Mouse (Mus musculus): Measurements from ENCODE around the gene Ppp1r9a. TPM values are rescaled to one million over a fixed set of nuclear protein-coding genes. Genes with fewer than 3 reads are reported as not detected.
A peak's percentile ranks its signal among the peaks of the same experiment; 100 is the strongest.

Ppp1r9a gene
- total RNA-seq, 2 experiments from 2014 or later: 191 to 212 TPM

- no peak for DNase-seq (ENCODE audit: low spot score in 2 of 2)
- intact Hi-C loops (cut with DNase I): no loop called here
These were observed 271.6 kb downstream of the Ppp1r9a start for GRCm38 (mm10) chr6:5174179-5174812.

GRCm38 (mm10) chr6:5177967-5178891 lies 275.5 kb downstream of the Ppp1r9a start:
- intact Hi-C loops (cut with DNase I): no loop called here
- DNase-seq (ENCODE audit: low spot score in 2 of 2): peak; percentile 24 to 30

DNA sequence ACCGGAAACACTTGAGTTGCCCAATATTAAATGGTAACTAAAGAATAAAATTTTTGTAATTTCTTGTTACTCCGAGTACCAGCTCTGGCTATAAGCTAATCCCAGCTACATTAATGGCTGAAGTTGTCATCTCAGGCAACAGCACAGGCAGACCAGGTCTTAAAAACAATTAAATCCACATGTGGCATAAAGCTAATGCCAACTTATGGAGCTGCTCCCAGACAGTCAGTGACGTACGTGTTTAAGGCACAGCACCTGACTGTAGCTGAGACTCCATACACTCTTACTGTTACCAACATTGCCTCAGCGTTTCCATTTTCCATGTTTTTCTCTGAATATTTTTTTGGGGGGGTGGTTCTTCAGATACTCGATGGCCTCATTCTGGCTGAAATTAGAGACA lies 276.5 kb downstream of the Ppp1r9a start:
- no peak for DNase-seq (ENCODE audit: low spot score in 2 of 2)
- intact Hi-C loops (cut with DNase I): no loop called here

DNA sequence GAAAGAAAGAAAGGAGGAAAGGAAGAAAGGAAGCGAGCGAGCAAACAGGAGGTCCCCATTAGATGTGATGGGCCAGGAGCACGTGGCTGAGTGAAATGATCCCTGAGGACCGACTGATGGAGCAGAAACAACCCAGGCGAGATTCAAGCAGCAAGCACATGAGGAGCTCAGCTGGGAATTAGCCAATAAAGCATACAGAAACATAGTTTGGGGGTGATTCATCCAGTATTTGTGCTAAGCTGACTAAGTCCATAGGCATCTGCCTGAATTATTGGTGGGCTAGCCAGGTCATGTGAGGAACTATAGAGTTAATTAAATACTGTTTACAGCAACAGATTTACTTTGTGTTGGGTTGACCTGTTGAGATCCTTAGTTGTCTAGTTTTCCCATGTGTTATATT lies 277.9 kb downstream of the Ppp1r9a start:
- DNase-seq (ENCODE audit: low spot score in 2 of 2): no peak
- intact Hi-C loops (cut with DNase I): no loop called here

GRCm38 (mm10) chr6:5186229-5186950 lies 283.7 kb downstream of the Ppp1r9a start:
- no peak for DNase-seq (ENCODE audit: low spot score in 2 of 2)
- intact Hi-C loops (cut with DNase I): no loop called here

DNA sequence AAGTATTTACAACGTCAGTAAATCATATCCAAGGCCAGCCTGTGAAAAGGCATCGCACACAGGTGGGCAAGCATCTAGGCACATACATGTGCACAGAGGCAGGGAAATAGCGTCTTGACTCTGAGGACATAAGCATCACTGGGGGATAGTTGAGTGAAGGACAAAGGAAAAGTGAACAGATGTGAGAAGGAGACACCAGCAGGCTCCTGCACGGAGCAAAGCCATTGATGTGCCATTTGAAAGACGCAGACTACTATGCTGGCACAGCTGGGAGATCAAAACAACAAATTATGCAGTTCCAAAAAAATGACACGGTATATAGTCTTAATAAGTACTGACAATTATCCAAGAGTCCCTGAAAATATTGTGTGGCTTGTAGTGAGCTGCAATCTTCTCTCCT lies 284.9 kb downstream of the Ppp1r9a start:
- no peak for DNase-seq (ENCODE audit: low spot score in 2 of 2)
- intact Hi-C loops (cut with DNase I): no loop called here

DNA sequence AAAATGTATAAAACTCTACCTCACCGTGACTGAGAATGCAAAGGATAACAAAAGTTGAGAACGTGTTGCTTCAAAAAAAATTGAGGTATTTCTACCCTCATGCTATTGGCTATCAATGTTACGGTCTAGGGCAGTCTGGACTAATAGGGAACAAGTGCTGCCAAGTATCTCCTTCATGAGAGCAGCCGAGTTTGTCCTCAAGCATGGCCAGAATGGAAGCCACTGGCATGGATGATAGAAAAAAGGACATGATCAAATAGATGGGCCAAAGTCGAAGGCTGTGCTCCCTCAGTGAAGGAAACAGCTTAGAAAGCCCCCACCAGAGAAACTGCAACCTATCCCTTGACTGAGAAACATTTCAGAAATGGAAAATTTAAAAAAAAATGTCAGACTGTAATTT lies 285.3 kb downstream of the Ppp1r9a start:
- no peak for DNase-seq (ENCODE audit: low spot score in 2 of 2)
- intact Hi-C loops (cut with DNase I): no loop called here

- no peak for DNase-seq (ENCODE audit: low spot score in 2 of 2)
- intact Hi-C loops (cut with DNase I): no loop called here
These were observed 286.2 kb downstream of the Ppp1r9a start for GRCm38 (mm10) chr6:5188938-5189337.

GRCm38 (mm10) chr6:5189507-5189906 lies 286.8 kb downstream of the Ppp1r9a start:
- DNase-seq (ENCODE audit: low spot score in 2 of 2): no peak
- intact Hi-C loops (cut with DNase I): no loop called here

DNA sequence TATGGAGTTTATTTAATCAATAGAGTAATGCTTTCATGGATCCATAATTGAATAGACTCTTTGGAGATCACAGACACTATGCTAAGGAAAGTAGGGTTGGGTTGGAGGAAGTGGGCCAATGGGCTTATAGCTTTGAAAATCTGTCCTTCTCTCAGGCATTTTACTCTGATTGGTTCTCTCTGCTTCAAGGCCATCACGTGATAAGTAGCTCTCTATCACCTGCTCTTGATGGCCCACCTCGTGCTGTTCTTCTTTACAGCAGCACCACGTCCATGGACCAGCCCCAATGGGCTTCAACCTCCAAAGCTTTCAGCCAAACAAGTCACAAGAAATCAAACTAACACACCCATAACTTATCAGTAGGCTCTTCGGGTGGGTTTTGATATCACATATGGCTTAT lies 288.0 kb downstream of the Ppp1r9a start:
- intact Hi-C loops (cut with DNase I): no loop called here
- DNase-seq (ENCODE audit: low spot score in 2 of 2): no peak

- DNase-seq (ENCODE audit: low spot score in 2 of 2): no peak
- intact Hi-C loops (cut with DNase I): no loop called here
These were observed 291.0 kb downstream of the Ppp1r9a start, which contains the start of gene Pon1 for GRCm38 (mm10) chr6:5193693-5194092. Gene Pon1, minus strand, starts transcription at chr6:5193946.

GRCm38 (mm10) chr6:5198590-5198989 lies 295.9 kb downstream of the Ppp1r9a start:
- intact Hi-C loops (cut with DNase I): no loop called here
- DNase-seq (ENCODE audit: low spot score in 2 of 2): no peak

- intact Hi-C loops (cut with DNase I): no loop called here
These were observed 296.7 kb downstream of the Ppp1r9a start for GRCm38 (mm10) chr6:5199376-5199905.

GRCm38 (mm10) chr6:5199916-5200315 lies 297.2 kb downstream of the Ppp1r9a start:
- no peak for DNase-seq (ENCODE audit: low spot score in 2 of 2)
- intact Hi-C loops (cut with DNase I): no loop called here

More at GRCm38 (mm10) chr6:5199376-5199905, 296.7 kb downstream of the Ppp1r9a start:
- no peak for DNase-seq (ENCODE audit: low spot score in 2 of 2)

DNA sequence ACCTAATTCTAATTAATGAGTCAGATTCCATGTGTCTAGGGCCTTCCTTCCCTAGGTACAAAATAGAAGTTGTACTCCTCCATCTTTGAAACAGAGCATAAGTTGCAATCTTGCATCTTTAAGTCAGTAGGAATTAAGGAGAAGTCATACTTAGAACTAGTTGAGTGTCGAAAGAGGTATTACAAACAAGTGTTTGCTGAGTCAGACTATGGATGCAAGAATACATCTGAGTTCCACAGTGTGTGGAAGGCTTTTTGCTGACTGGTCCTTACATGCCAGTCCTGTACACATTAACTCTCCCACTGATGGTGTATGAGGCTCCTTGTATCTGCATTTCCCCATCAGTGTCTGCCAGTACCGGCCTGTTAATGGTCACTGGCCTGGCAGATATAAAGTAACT lies 305.1 kb downstream of the Ppp1r9a start:
- intact Hi-C loops (cut with DNase I): no loop called here
- no peak for DNase-seq (ENCODE audit: low spot score in 2 of 2)

Other genes with a start within 250 kb of the Ppp1r9a start
- gene Sgce, start 155.7 kb upstream of the Ppp1r9a start, total RNA-seq (2021): 10 to 100 TPM; 34.7 to 35.1 TPM
- 10 to 100 TPM; 12.5 to 19.1 TPM for gene Peg10, start 155.6 kb upstream of the Ppp1r9a start, total RNA-seq (2021)

All from left cerebral cortex, postnatal 25 days (tissue).